Mouse (Mus musculus): ENCODE measurements around the gene Rab7b. TPM values are rescaled to one million over a fixed set of nuclear protein-coding genes. Genes with fewer than 3 reads are reported as not detected.

Rab7b gene
- polyA plus RNA-seq, 1 experiment from 2014 or later, result 12.5 TPM

DNA sequence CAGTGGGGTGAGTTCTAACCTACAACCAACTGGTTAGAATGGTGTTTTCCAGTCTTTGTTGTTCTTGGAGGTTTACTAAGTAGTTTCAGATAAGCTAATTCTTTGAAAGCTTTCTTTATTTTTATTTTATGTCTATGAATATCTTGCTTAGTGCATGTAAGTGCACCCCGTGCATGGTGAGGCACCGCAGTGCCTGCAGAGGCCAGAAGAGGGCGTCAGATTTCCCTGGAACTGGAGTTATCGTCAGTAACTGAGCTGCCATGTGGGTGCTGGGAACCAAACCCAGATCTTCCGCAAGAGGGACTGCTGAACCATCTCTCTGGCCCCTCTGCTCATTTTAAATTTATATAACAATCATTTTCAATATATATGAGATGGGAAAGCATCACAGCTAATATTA, 12.9 kb downstream of the Rab7b start:
- H3K4me1 ChIP-seq (ENCODE audit: control insufficient read depth, insufficient read depth, low read length), result no peaks in the 10 kb centered on the region
- no peak for ATAC-seq (ENCODE audit: insufficient read depth, low FRiP score)

GRCm38 (mm10) chr1:131702094-131702766, 13.7 kb downstream of the Rab7b start:
- Histone ChIP-seq H3K4me1 (ENCODE audit: control insufficient read depth, insufficient read depth, low read length) (no peaks in the 10 kb centered on the region), H3K9ac (ENCODE audit: low read length) (no peak overlapping the region), H3K27me3 (ENCODE audit: control insufficient read depth, insufficient read depth, low read length) (no peaks in the 10 kb centered on the region), H3K4me3 (replicated peaks; ENCODE audit: low read length) (no peak overlapping the region), H3K9me3 (replicated peaks; ENCODE audit: control insufficient read depth, low read length) (no peaks in the 10 kb centered on the region), H3K27ac (ENCODE audit: low read length) (no peak overlapping the region), H3K36me3 (ENCODE audit: control insufficient read depth, insufficient read depth, low read length) (no peaks in the 10 kb centered on the region), H3K4me2 (ENCODE audit: low read depth, low read length) (no peak overlapping the region)
- no peak for ATAC-seq (ENCODE audit: insufficient read depth, low FRiP score)
- WGBS, result 56% methylated on average over 8 of the region's 8 CpGs

More for the DNA sequence above, 12.9 kb downstream of the Rab7b start:
- Histone ChIP-seq H3K9me3 (replicated peaks; ENCODE audit: control insufficient read depth, low read length) (no peaks in the 10 kb centered on the region), H3K27ac (ENCODE audit: low read length) (no peak overlapping the region), H3K9ac (ENCODE audit: low read length) (no peak overlapping the region), H3K27me3 (ENCODE audit: control insufficient read depth, insufficient read depth, low read length) (no peaks in the 10 kb centered on the region), H3K36me3 (ENCODE audit: control insufficient read depth, insufficient read depth, low read length) (no peaks in the 10 kb centered on the region), H3K4me2 (ENCODE audit: low read depth, low read length) (no peak overlapping the region), H3K4me3 (replicated peaks; ENCODE audit: low read length) (no peak overlapping the region)
- 83% methylated on average over 5 of the region's 5 CpGs for WGBS

GRCm38 (mm10) chr1:131703482-131703881, 15.0 kb downstream of the Rab7b start:
- Histone ChIP-seq H3K9ac (ENCODE audit: low read length) (no peak overlapping the region), H3K27me3 (ENCODE audit: control insufficient read depth, insufficient read depth, low read length) (no peaks in the 10 kb centered on the region), H3K9me3 (replicated peaks; ENCODE audit: control insufficient read depth, low read length) (no peaks in the 10 kb centered on the region), H3K4me2 (ENCODE audit: low read depth, low read length) (no peak overlapping the region), H3K4me1 (ENCODE audit: control insufficient read depth, insufficient read depth, low read length) (no peaks in the 10 kb centered on the region), H3K4me3 (replicated peaks; ENCODE audit: low read length) (no peak overlapping the region), H3K36me3 (ENCODE audit: control insufficient read depth, insufficient read depth, low read length) (no peaks in the 10 kb centered on the region), H3K27ac (ENCODE audit: low read length) (no peak overlapping the region)
- 56% methylated on average over 2 of the region's 2 CpGs for WGBS
- no peak for ATAC-seq (ENCODE audit: insufficient read depth, low FRiP score)

DNA sequence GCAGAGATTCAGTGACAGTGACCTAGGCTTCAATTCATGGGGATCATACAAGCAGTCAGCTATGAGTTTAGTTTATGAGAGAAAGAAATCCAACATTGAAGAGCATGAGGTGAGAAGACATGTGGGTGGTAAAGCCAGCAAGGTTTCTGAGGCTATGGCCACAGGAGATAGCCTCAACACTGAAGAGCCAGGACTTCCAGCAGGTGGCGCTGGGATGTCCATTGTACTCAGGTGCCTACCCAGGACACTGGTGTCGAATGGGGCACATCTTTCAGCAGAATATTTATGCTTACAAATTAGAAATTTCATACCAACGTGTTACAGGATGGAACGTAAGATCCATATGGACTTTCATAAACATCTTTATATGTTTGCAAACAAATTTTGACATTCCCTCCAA, 19.8 kb downstream of the Rab7b start:
- H3K27ac ChIP-seq (ENCODE audit: low read length), result no peak overlapping the region
- H3K4me3 ChIP-seq (replicated peaks; ENCODE audit: low read length), result no peak overlapping the region
- ATAC-seq (ENCODE audit: insufficient read depth, low FRiP score), result no peak
- no peaks in the 10 kb centered on the region for H3K36me3 ChIP-seq (ENCODE audit: control insufficient read depth, insufficient read depth, low read length)
- H3K27me3 ChIP-seq (ENCODE audit: control insufficient read depth, insufficient read depth, low read length), result no peaks in the 10 kb centered on the region
- no peak overlapping the region for H3K4me2 ChIP-seq (ENCODE audit: low read depth, low read length)
- H3K9me3 ChIP-seq (replicated peaks; ENCODE audit: control insufficient read depth, low read length), result no peaks in the 10 kb centered on the region
- 21% methylated on average over 4 of the region's 4 CpGs for WGBS
- no peak overlapping the region for H3K9ac ChIP-seq (ENCODE audit: low read length)
- H3K4me1 ChIP-seq (ENCODE audit: control insufficient read depth, insufficient read depth, low read length), result no peaks in the 10 kb centered on the region

DNA sequence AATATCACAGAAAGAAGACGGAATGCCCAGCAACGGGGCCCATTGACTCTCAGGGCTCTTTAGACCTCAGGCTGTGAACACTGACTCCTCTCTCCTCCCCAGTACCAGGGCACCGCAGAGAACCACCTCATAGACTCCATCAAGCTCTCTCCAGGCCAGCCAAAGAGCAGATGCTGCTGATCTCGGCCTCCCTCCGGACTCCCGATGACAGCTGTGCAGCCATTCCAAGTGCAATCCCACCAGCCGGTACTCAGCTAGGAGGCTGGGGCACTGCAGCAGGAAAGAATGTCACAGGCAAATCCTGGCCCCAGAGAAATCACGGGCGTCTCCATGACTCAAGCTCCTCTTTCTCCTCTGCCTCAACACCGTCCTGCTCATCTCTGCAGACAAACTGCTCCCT, 23.0 kb downstream of the Rab7b start:
- no peak overlapping the region for H3K9ac ChIP-seq (ENCODE audit: low read length)
- no peak for ATAC-seq (ENCODE audit: insufficient read depth, low FRiP score)
- no peak overlapping the region for H3K27ac ChIP-seq (ENCODE audit: low read length)
- no peaks in the 10 kb centered on the region for H3K27me3 ChIP-seq (ENCODE audit: control insufficient read depth, insufficient read depth, low read length)
- no peaks in the 10 kb centered on the region for H3K4me1 ChIP-seq (ENCODE audit: control insufficient read depth, insufficient read depth, low read length)
- no peak overlapping the region for H3K4me3 ChIP-seq (replicated peaks; ENCODE audit: low read length)
- H3K36me3 ChIP-seq (ENCODE audit: control insufficient read depth, insufficient read depth, low read length), result no peaks in the 10 kb centered on the region
- no peaks in the 10 kb centered on the region for H3K9me3 ChIP-seq (replicated peaks; ENCODE audit: control insufficient read depth, low read length)
- no peak overlapping the region for H3K4me2 ChIP-seq (ENCODE audit: low read depth, low read length)
- 74% methylated on average over 10 of the region's 10 CpGs for WGBS

GRCm38 (mm10) chr1:131712386-131712785, 23.9 kb downstream of the Rab7b start:
- Histone ChIP-seq H3K27me3 (ENCODE audit: control insufficient read depth, insufficient read depth, low read length) (no peaks in the 10 kb centered on the region), H3K4me1 (ENCODE audit: control insufficient read depth, insufficient read depth, low read length) (no peaks in the 10 kb centered on the region), H3K9ac (ENCODE audit: low read length) (no peak overlapping the region; the same call in 1 of the 2 replicates), H3K27ac (ENCODE audit: low read length) (no peak overlapping the region), H3K36me3 (ENCODE audit: control insufficient read depth, insufficient read depth, low read length) (no peaks in the 10 kb centered on the region), H3K9me3 (replicated peaks; ENCODE audit: control insufficient read depth, low read length) (no peaks in the 10 kb centered on the region), H3K4me2 (ENCODE audit: low read depth, low read length) (no peak overlapping the region), H3K4me3 (replicated peaks; ENCODE audit: low read length) (no peak overlapping the region)
- no peak for ATAC-seq (ENCODE audit: insufficient read depth, low FRiP score)
- WGBS, result 33% methylated on average over 2 of the region's 2 CpGs

DNA sequence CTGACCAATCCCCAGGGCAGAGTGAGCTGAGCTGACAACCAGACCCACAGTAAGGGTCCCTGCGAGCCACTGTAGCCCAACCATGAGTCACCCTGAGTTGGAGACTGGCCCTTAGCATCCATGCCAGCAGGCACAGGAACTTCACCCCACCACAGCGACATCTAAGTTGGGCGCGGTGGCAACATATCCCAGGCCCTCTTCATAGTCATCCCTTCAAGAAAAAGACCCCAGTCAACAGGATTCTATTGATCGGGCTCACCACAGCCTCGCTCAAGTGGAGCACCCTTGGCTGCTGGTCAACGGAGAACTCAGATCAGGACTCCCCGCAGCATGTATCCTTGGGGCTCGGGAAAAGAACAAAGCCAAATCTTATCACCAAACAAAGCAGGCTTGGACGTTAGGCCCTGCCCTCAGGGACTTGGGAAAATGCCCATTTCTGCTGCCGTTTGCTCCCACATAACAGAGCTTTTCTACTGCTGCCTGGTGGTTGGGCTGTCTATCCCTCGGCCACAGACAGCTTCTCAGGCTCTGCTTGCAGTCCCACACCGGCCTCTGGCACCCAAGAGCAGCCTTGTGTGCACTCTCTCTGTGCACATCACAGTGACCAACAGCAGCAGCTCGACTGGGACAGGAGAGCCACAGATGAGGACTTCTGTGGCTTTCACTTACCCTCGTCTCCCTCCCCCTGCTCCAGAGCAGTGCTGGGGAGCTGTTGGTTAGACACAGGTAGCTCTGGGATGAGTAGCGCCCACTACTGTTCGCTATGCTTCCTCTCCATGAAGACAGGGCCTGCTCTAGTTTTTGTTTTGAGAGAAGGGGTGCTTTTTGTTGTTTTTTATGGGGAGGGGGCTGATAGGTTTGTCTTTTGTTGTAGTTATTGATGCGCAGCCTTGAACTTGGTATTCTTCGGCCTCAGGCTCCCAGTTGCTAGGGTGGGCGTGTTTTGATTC, 26.2 kb downstream of the Rab7b start:
- Histone ChIP-seq H3K9me3 (replicated peaks; ENCODE audit: control insufficient read depth, low read length) (no peaks in the 10 kb centered on the region), H3K4me2 (ENCODE audit: low read depth, low read length) (no peak overlapping the region), H3K4me1 (ENCODE audit: control insufficient read depth, insufficient read depth, low read length) (no peaks in the 10 kb centered on the region), H3K27ac (ENCODE audit: low read length) (no peak overlapping the region), H3K36me3 (ENCODE audit: control insufficient read depth, insufficient read depth, low read length) (no peaks in the 10 kb centered on the region), H3K4me3 (replicated peaks; ENCODE audit: low read length) (no peak overlapping the region), H3K9ac (ENCODE audit: low read length) (no peak overlapping the region; the same call in 1 of the 2 replicates), H3K27me3 (ENCODE audit: control insufficient read depth, insufficient read depth, low read length) (no peaks in the 10 kb centered on the region)
- peak; percentile 29; the same call in 1 of the 2 replicates for ATAC-seq (ENCODE audit: insufficient read depth, low FRiP score)
- 64% methylated on average over 20 of the region's 20 CpGs for WGBS

- ATAC-seq (ENCODE audit: insufficient read depth, low FRiP score), result no peak
- H3K4me1 ChIP-seq (ENCODE audit: control insufficient read depth, insufficient read depth, low read length), result 0 out of 2 replicates have a peak, but pooled peaks cover 3% of the 10 kb centered on the region
- H3K27me3 ChIP-seq (ENCODE audit: control insufficient read depth, insufficient read depth, low read length), result no peaks in the 10 kb centered on the region
- H3K9me3 ChIP-seq (replicated peaks; ENCODE audit: control insufficient read depth, low read length), result no peaks in the 10 kb centered on the region
- H3K9ac ChIP-seq (ENCODE audit: low read length), result no peak overlapping the region
- no peak overlapping the region for H3K27ac ChIP-seq (ENCODE audit: low read length)
- H3K4me3 ChIP-seq (replicated peaks; ENCODE audit: low read length), result no peak overlapping the region
- no peaks in the 10 kb centered on the region for H3K36me3 ChIP-seq (ENCODE audit: control insufficient read depth, insufficient read depth, low read length)
- H3K4me2 ChIP-seq (ENCODE audit: low read depth, low read length), result no peak overlapping the region
- 72% methylated on average over 16 of the region's 16 CpGs for WGBS
Observed at GRCm38 (mm10) chr1:131718952-131719694, 30.6 kb downstream of the Rab7b start.
